Mouse (Mus musculus) thymus, adult 2 months (tissue): ENCODE measurements at regions not wholly inside any gene's neighbourhood (a gene's known extent, or its start where the extent isn't known, plus 50 kb on each side); places are given as distances from the start of the nearest gene placed in this dataset.

Experiments used
- DNase-seq: peaks from one replicate; pipeline ENCODE4 v3.0.0; 2021
- H3K27ac ChIP-seq: fragments of 200-500 bp; 2 replicates; pipeline ENCODE4 v1.5.1; 2012; ENCODE audit warnings: low read length, control low read depth; ENCODE audit not compliant: control insufficient read depth, insufficient read depth
- H3K27me3 ChIP-seq: fragments of 200-500 bp; 2 replicates; pipeline ENCODE4 v1.6.1; 2012; ENCODE audit warnings: mild to moderate bottlenecking, low read length, moderate library complexity, mixed read lengths; ENCODE audit not compliant: control insufficient read depth, insufficient read depth
- H3K36me3 ChIP-seq: fragments of 200-500 bp; 2 replicates; pipeline ENCODE4 v1.6.1; 2012; ENCODE audit warnings: mild to moderate bottlenecking, low read length, moderate library complexity; ENCODE audit not compliant: control insufficient read depth, insufficient read depth
- H3K4me1 ChIP-seq: fragments of 200-500 bp; replicated peaks from 2 replicates; pipeline ENCODE4 v1.6.1; 2012; ENCODE audit warnings: low read length; ENCODE audit not compliant: control insufficient read depth, insufficient read depth
- H3K4me3 ChIP-seq: fragments of 200-500 bp; 2 replicates; pipeline ENCODE4 v1.5.1; 2012; ENCODE audit warnings: mild to moderate bottlenecking, low read length, control low read depth, moderate library complexity; ENCODE audit not compliant: control insufficient read depth, insufficient read depth
- CTCF ChIP-seq: fragments of 200-500 bp; IDR thresholded peaks from 2 replicates; pipeline ENCODE4 v1.5.1; 2012; ENCODE audit warnings: mild to moderate bottlenecking, control low read depth, low read length, moderate library complexity, borderline replicate concordance; ENCODE audit not compliant: control insufficient read depth, poor library complexity, insufficient read depth; ENCODE audit errors: extremely low read depth
- POLR2A ChIP-seq: fragments of 200-500 bp; IDR thresholded peaks from 2 replicates; pipeline ENCODE4 v1.6.1; 2012; ENCODE audit warnings: mild to moderate bottlenecking, low read length, control low read depth, moderate library complexity; ENCODE audit not compliant: control insufficient read depth, poor library complexity, insufficient read depth; ENCODE audit errors: extremely low read depth
- WGBS: fragments of 180-500 bp; shearing (Covaris S2); methylation state at CpG from one replicate; pipeline ENCODE4 v1.1.7; 2018; 5-methylcytosine and 5-hydroxymethylcytosine counted together

GRCm38 (mm10) chr13:107899600-107900229, 144.5 kb upstream of the Smim15 start:
- no peaks in the 10 kb centered on the region for H3K27me3 ChIP-seq
- H3K4me1 ChIP-seq, result peaks cover 6% of the 10 kb centered on the region
- H3K36me3 ChIP-seq, result no peaks in the 10 kb centered on the region
- no peak overlapping the region for H3K4me3 ChIP-seq
- TF ChIP-seq CTCF, result no peak
- TF ChIP-seq POLR2A, result no peak
- DNase-seq, result no peak
- 85% methylated on average over 8 of the region's 8 CpGs for WGBS
- no peak overlapping the region for H3K27ac ChIP-seq

- DNase-seq, result no peak
- H3K4me3 ChIP-seq, result no peak overlapping the region
- no peak overlapping the region for H3K27ac ChIP-seq
- H3K27me3 ChIP-seq, result no peaks in the 10 kb centered on the region
- no peak for TF ChIP-seq POLR2A
- TF ChIP-seq CTCF, result no peak
- WGBS, result 91% methylated on average over 1 of the region's 1 CpGs
- H3K4me1 ChIP-seq, result 0 out of 2 replicates have a peak, but pooled peaks cover under 1% of the 10 kb centered on the region
- no peaks in the 10 kb centered on the region for H3K36me3 ChIP-seq
Observed at GRCm38 (mm10) chr13:107897646-107898045, 146.6 kb upstream of the Smim15 start.

GRCm38 (mm10) chr13:107897184-107897583, 147.1 kb upstream of the Smim15 start:
- H3K27me3 ChIP-seq, result no peaks in the 10 kb centered on the region; the same call in 1 of the 2 replicates
- H3K36me3 ChIP-seq, result no peaks in the 10 kb centered on the region
- H3K4me3 ChIP-seq, result no peak overlapping the region
- no peak overlapping the region for H3K27ac ChIP-seq
- 3% methylated on average over 3 of the region's 3 CpGs for WGBS
- TF ChIP-seq CTCF (no peak), POLR2A (no peak)
- H3K4me1 ChIP-seq, result no peaks in the 10 kb centered on the region
- no peak for DNase-seq

DNA sequence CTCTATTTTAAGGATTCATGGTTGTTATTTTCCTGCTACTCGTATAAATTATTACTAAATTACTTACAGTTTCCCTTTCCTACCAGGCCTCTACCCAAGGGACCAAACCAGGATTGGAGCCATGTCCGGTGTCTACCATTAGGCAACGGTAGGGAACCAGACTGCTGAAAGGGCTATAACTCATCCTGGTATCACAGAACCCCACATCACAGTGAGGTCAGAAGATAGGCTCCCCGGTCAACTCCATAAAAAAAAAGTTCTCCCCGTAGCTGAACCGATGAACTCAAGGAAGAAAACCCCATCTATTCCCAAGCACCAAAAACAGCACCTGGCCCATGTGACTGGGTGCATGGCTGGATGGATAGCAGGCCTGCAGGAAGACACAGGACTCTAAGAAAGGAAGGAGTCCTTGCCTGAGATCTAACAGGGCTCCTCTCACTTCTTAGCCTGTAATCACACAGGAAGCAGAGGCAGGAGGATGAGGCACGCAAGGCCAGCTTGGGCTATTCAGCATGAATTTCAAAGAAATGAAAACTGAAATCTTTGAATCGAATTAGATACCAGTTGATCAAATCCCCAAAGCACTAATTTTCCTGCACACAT, 150.6 kb upstream of the Smim15 start:
- peaks cover 12% of the 10 kb centered on the region; the same call in 1 of the 2 replicates for H3K27me3 ChIP-seq
- H3K4me3 ChIP-seq, result no peak overlapping the region
- H3K36me3 ChIP-seq, result no peaks in the 10 kb centered on the region
- TF ChIP-seq CTCF, result no peak
- TF ChIP-seq POLR2A, result no peak
- peaks cover 2% of the 10 kb centered on the region; the same call in 1 of the 2 replicates for H3K4me1 ChIP-seq
- no peak overlapping the region for H3K27ac ChIP-seq
- DNase-seq, result no peak
- 92% methylated on average over 8 of the region's 8 CpGs for WGBS

GRCm38 (mm10) chr13:107893081-107893480, 151.2 kb upstream of the Smim15 start:
- H3K27me3 ChIP-seq, result peaks cover 17% of the 10 kb centered on the region
- H3K4me1 ChIP-seq, result peaks cover 7% of the 10 kb centered on the region; the same call in 1 of the 2 replicates
- no peak overlapping the region for H3K27ac ChIP-seq
- H3K4me3 ChIP-seq, result no peak overlapping the region
- no peaks in the 10 kb centered on the region for H3K36me3 ChIP-seq
- WGBS, result 97% methylated on average over 4 of the region's 4 CpGs
- TF ChIP-seq CTCF, result no peak
- no peak for TF ChIP-seq POLR2A
- no peak for DNase-seq

DNA sequence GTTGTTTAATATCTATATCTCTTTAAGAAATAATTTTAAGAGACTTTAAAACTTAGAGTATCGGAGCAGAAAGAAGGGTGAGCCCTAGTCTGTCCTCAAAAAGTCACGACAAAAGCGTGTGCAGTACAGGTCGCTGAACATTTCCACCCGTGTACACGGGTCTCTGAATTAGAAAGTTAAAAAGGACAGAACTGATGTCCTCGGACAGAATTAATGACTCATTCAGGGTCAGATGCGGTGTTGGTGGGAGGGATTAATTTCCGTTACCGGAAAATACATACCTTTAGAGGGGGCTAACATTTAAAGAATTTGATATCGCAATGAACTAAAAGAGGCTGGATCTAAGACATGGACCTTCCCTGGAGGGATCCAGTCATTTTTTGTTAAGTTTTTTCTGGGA, 152.3 kb upstream of the Smim15 start:
- Histone ChIP-seq H3K27ac (no peak overlapping the region), H3K27me3 (peaks cover 22% of the 10 kb centered on the region), H3K4me1 (peaks cover 8% of the 10 kb centered on the region; the same call in 1 of the 2 replicates), H3K36me3 (no peaks in the 10 kb centered on the region), H3K4me3 (no peak overlapping the region)
- TF ChIP-seq POLR2A, result no peak
- TF ChIP-seq CTCF, result no peak
- 16% methylated on average over 11 of the region's 11 CpGs for WGBS
- no peak for DNase-seq
